Mouse (Mus musculus) embryonic facial prominence, embryonic 11.5 days (tissue): Measurements from ENCODE around the gene Gm10447. TPM values are rescaled to one million over a fixed set of nuclear protein-coding genes. Genes with fewer than 3 reads are reported as not detected.

Experiments
- ATAC-seq: fragments of 200-750 bp; cut with Nextera tagmentation; replicated peaks from 2 replicates; pipeline ENCODE4 v1.8.0; 2017; ENCODE audit warnings: low read depth; ENCODE audit not compliant: insufficient number of reproducible peaks, low FRiP score, low TSS enrichment
- DNase-seq: peaks from one replicate; pipeline ENCODE4 v3.0.0-alpha.2; 2015; ENCODE audit warnings: low spot score
- H3K27ac ChIP-seq: fragments of 300-500 bp; sonication (generic); replicated peaks from 2 replicates; pipeline ENCODE4 v1.5.1; 2014; ENCODE audit warnings: mild to moderate bottlenecking, low read depth, low read length, control low read depth
- H3K27me3 ChIP-seq: fragments of 300-500 bp; sonication (generic); 2 replicates; pipeline ENCODE4 v1.6.1; 2014; ENCODE audit warnings: mild to moderate bottlenecking, low read length, moderate library complexity, mixed read lengths; ENCODE audit not compliant: control insufficient read depth, insufficient read depth
- H3K36me3 ChIP-seq: fragments of 300-500 bp; sonication (generic); replicated peaks from 2 replicates; pipeline ENCODE4 v1.6.1; 2014; ENCODE audit warnings: low read depth, mild to moderate bottlenecking, low read length, moderate library complexity, mixed read lengths; ENCODE audit not compliant: control insufficient read depth, insufficient read depth
- H3K4me1 ChIP-seq: fragments of 300-500 bp; sonication (generic); 2 replicates; pipeline ENCODE4 v1.6.1; 2014; ENCODE audit warnings: low read length, mixed read lengths; ENCODE audit not compliant: control insufficient read depth, insufficient read depth
- H3K4me2 ChIP-seq: fragments of 300-500 bp; sonication (generic); 2 replicates; pipeline ENCODE4 v1.6.1; 2014; ENCODE audit warnings: low read depth, mild to moderate bottlenecking, control low read depth, low read length, moderate library complexity
- H3K4me3 ChIP-seq: fragments of 300-500 bp; sonication (generic); 2 replicates; pipeline ENCODE4 v1.5.1; 2014; ENCODE audit warnings: low read depth, low read length, control low read depth
- H3K9ac ChIP-seq: fragments of 300-500 bp; sonication (generic); replicated peaks from 2 replicates; pipeline ENCODE4 v1.6.1; 2014; ENCODE audit warnings: mild to moderate bottlenecking, control low read depth, low read length
- H3K9me3 ChIP-seq: fragments of 300-500 bp; sonication (generic); replicated peaks from 2 replicates; pipeline ENCODE4 v1.6.1; 2016; ENCODE audit warnings: mild to moderate bottlenecking, low read length, inconsistent platforms, mixed read lengths; ENCODE audit not compliant: control insufficient read depth
- WGBS: fragments of 180-500 bp; shearing (Covaris S2); extraction: QIAGEN DNeasy Blood & Tissue Kit; methylation state at CpG from one replicate; pipeline ENCODE4 v1.1.7; 2014; 5-methylcytosine and 5-hydroxymethylcytosine counted together
- polyA plus RNA-seq: library from polyadenylated mRNA; unstranded; fragments of >200 nt; fragmentation: Nextera tagmentation; extraction: Ambion mirVana; gene quantifications from 2 replicates; pipeline ENCODE4 v1.2.1, GENCODE M21; 2014

Gene Gm10447
- polyA plus RNA-seq, result 0.14 TPM in 1 of 2 replicates, not detected in the other

- Histone ChIP-seq H3K27me3 (peaks cover 9% of the 10 kb centered on the region), H3K4me3 (peak within 1 kb of the TSS; percentile 51), H3K36me3 (no peaks in the 10 kb centered on the region), H3K9ac (peak within 1 kb of the TSS; percentile 67), H3K4me1 (no peaks in the 10 kb centered on the region), H3K27ac (no peak within 1 kb of the TSS), H3K4me2 (peak within 1 kb of the TSS; percentile 84), H3K9me3 (no peaks in the 10 kb centered on the region)
- ATAC-seq, result peak; percentile 77
- 3% methylated on average over 42 of the region's 42 CpGs for WGBS
- peak; percentile 77 for DNase-seq
Measured at GRCm38 (mm10) chr11:53456474-53457371, at the start of gene Gm10447, which contains the start of gene Shroom1. TSS of gene Gm10447 (minus strand) at chr11:53457110. TSS of gene Shroom1 (plus strand) at chr11:53457205.

- Histone ChIP-seq H3K27ac (no peak overlapping the region), H3K27me3 (no peaks in the 10 kb centered on the region), H3K4me1 (no peaks in the 10 kb centered on the region), H3K9me3 (no peaks in the 10 kb centered on the region), H3K9ac (no peak overlapping the region), H3K36me3 (no peaks in the 10 kb centered on the region), H3K4me2 (no peak overlapping the region), H3K4me3 (no peak overlapping the region)
- DNase-seq (no peak), ATAC-seq (no peak)
- 54% methylated on average over 5 of the region's 5 CpGs for WGBS
Measured at GRCm38 (mm10) chr11:53505026-53505663, 48.2 kb upstream of the Gm10447 start.

- Histone ChIP-seq H3K9ac (no peak overlapping the region), H3K36me3 (no peaks in the 10 kb centered on the region), H3K27me3 (no peaks in the 10 kb centered on the region), H3K27ac (no peak overlapping the region), H3K4me3 (no peak overlapping the region), H3K9me3 (no peaks in the 10 kb centered on the region), H3K4me1 (no peaks in the 10 kb centered on the region), H3K4me2 (no peak overlapping the region)
- 77% methylated on average over 8 of the region's 8 CpGs for WGBS
- ATAC-seq (no peak; the same call in 1 of the 2 replicates), DNase-seq (no peak)
Measured at GRCm38 (mm10) chr11:53504376-53504775, 47.5 kb upstream of the Gm10447 start.

- 82% methylated on average over 5 of the region's 5 CpGs for WGBS
- Histone ChIP-seq H3K4me3 (no peak overlapping the region), H3K9ac (no peak overlapping the region), H3K36me3 (no peaks in the 10 kb centered on the region), H3K27me3 (no peaks in the 10 kb centered on the region), H3K27ac (no peak overlapping the region), H3K9me3 (no peaks in the 10 kb centered on the region), H3K4me2 (no peak overlapping the region), H3K4me1 (no peaks in the 10 kb centered on the region)
- ATAC-seq (no peak), DNase-seq (no peak)
Measured at GRCm38 (mm10) chr11:53503738-53504137, 46.8 kb upstream of the Gm10447 start.

GRCm38 (mm10) chr11:53502039-53502765 is 45.3 kb upstream of the Gm10447 start:
- ATAC-seq, result no peak
- Histone ChIP-seq H3K36me3 (no peaks in the 10 kb centered on the region), H3K27ac (no peak overlapping the region), H3K9me3 (no peaks in the 10 kb centered on the region), H3K9ac (no peak overlapping the region), H3K4me2 (no peak overlapping the region), H3K4me1 (no peaks in the 10 kb centered on the region), H3K4me3 (no peak overlapping the region), H3K27me3 (no peaks in the 10 kb centered on the region)
- 84% methylated on average over 8 of the region's 8 CpGs for WGBS
- DNase-seq, result no peak

- ATAC-seq (no peak), DNase-seq (peak; percentile 62)
- Histone ChIP-seq H3K4me2 (peak overlapping the region; percentile 20; the same call in 1 of the 2 replicates), H3K9me3 (no peaks in the 10 kb centered on the region), H3K4me1 (no peaks in the 10 kb centered on the region; the same call in 1 of the 2 replicates), H3K4me3 (no peak overlapping the region), H3K27me3 (no peaks in the 10 kb centered on the region), H3K9ac (no peak overlapping the region; the same call in 1 of the 2 replicates), H3K36me3 (no peaks in the 10 kb centered on the region), H3K27ac (no peak overlapping the region)
- WGBS, result 12% methylated on average over 11 of the region's 11 CpGs
Measured at GRCm38 (mm10) chr11:53500569-53500968, 43.7 kb upstream of the Gm10447 start.

- H3K4me1 ChIP-seq, result no peaks in the 10 kb centered on the region; the same call in 1 of the 2 replicates
- WGBS, result 75% methylated on average over 6 of the region's 6 CpGs
- no peak overlapping the region for H3K4me2 ChIP-seq
- DNase-seq (no peak), ATAC-seq (no peak)
- H3K36me3 ChIP-seq, result no peaks in the 10 kb centered on the region
- no peaks in the 10 kb centered on the region for H3K9me3 ChIP-seq
- no peak overlapping the region for H3K4me3 ChIP-seq
- no peak overlapping the region for H3K9ac ChIP-seq
- H3K27me3 ChIP-seq, result no peaks in the 10 kb centered on the region
- no peak overlapping the region for H3K27ac ChIP-seq
Measured at GRCm38 (mm10) chr11:53496946-53497345, 40.0 kb upstream of the Gm10447 start.
